ENCODE assay signal across 8 mouse cellular contexts in genomic region chr16:4913783-4914735, GRCm38 (mm10). TPM values are rescaled to one million over a fixed set of nuclear protein-coding genes. Genes with fewer than 3 reads are reported as not detected.
DNase-seq lines count a peak whose midpoint lies in the region; ATAC-seq and TF ChIP-seq lines count a peak whose summit lies in the region.

No protein-coding gene starts in this region.

- peak; percentile 95 for DNase-seq in ZHBTc4 (ENCODE audit: low read depth, low spot score)
- peak; percentile 69 to 80 for DNase-seq in cerebellum, postnatal 4 days (ENCODE audit: low spot score in 2 of 2)
- peak; percentile 83 for DNase-seq in gastrocnemius, adult 2 months
- peak; percentile 81 for DNase-seq in hindbrain, postnatal 0 days (ENCODE audit: low spot score)
- DNase-seq in left cerebral cortex, adult 18-20 months (ENCODE audit: low spot score in 2 of 2), result peak; percentile 89 to 92
- peak; percentile 84 to 93 for DNase-seq in lung, postnatal 4 days
- peak; percentile 86 for DNase-seq in retina, postnatal 1 day
- peak; percentile 89 for DNase-seq in thymus, postnatal 4 days

- H3K27me3 ChIP-seq in hindbrain, postnatal 0 days (ENCODE audit: insufficient read depth, low read length), result no peaks in the 10 kb centered on the region

- ATAC-seq in hindbrain, postnatal 0 days, result peak; percentile 69

- no peak overlapping the region for H3K4me2 ChIP-seq in hindbrain, postnatal 0 days (ENCODE audit: low read depth, low read length)

- H3K27ac ChIP-seq in gastrocnemius, adult 2 months, result peak overlapping the region; percentile 78
- H3K27ac ChIP-seq in hindbrain, postnatal 0 days, result peak overlapping the region; percentile 65; the same call in 1 of the 2 replicates

- H3K9ac ChIP-seq in hindbrain, postnatal 0 days (replicated peaks; ENCODE audit: low read length), result no peak overlapping the region

- intact Hi-C loops in gastrocnemius, adult 2 months (cut with DNase I), result loop anchor here (2.0 kb wide), 1 partner anchor 35 kb away; no protein-coding TSS in a partner anchor

- H3K4me1 ChIP-seq in hindbrain, postnatal 0 days (ENCODE audit: insufficient read depth, low read length), result no peaks in the 10 kb centered on the region

- H3K9me3 ChIP-seq in hindbrain, postnatal 0 days (ENCODE audit: low read length), result no peaks in the 10 kb centered on the region

- peaks cover 46% of the 10 kb centered on the region for H3K36me3 ChIP-seq in hindbrain, postnatal 0 days (ENCODE audit: insufficient read depth, low read length)

- WGBS in hindbrain, postnatal 0 days, result 33% methylated on average over 12 of the region's 12 CpGs

- peak; percentile 99 for TF ChIP-seq CTCF in gastrocnemius, adult 2 months (IDR thresholded peaks at IDR 0.05)
- TF ChIP-seq CTCF in hindbrain, postnatal 0 days (IDR thresholded peaks at IDR 0.05; ENCODE audit: low read depth), result peak; percentile 98

- peak overlapping the region; percentile 5; the same call in 1 of the 2 replicates for H3K4me3 ChIP-seq in gastrocnemius, adult 2 months
- H3K4me3 ChIP-seq in hindbrain, postnatal 0 days (ENCODE audit: low read length), result no peak overlapping the region

RNA-seq across cellular contexts. Expression of gene Nudt16l1, which starts 24.5 kb away (rescaled TPM):
- 10 to 100 TPM; 10.5 to 13.7 TPM for total RNA-seq in gastrocnemius, adult 2 months (2021)
- 29.8 and 43.0 TPM in 2 replicates for total RNA-seq in hindbrain, postnatal 0 days (2014; rRNA removed)
- polyA plus RNA-seq in hindbrain, postnatal 0 days (2015; fragmentation: Nextera tagmentation; extraction: Ambion mirVana), result 119 and 121 TPM in 2 replicates
- 10 to 100 TPM; 65.9 to 71.0 TPM for total RNA-seq in left cerebral cortex, adult 18-20 months (2021)

RNA-seq across cellular contexts. Expression of gene Mgrn1, which starts 28.0 kb away (rescaled TPM):
- total RNA-seq in gastrocnemius, adult 2 months (2021), result 10 to 100 TPM; 53.5 to 66.1 TPM
- total RNA-seq in hindbrain, postnatal 0 days (2014; rRNA removed), result 217 and 235 TPM in 2 replicates
- 123 and 126 TPM in 2 replicates for polyA plus RNA-seq in hindbrain, postnatal 0 days (2015; fragmentation: Nextera tagmentation; extraction: Ambion mirVana)
- 100 to 1,000 TPM; 213 to 223 TPM for total RNA-seq in left cerebral cortex, adult 18-20 months (2021)

RNA-seq across cellular contexts. Expression of gene Ubald1, which starts 33.9 kb away (rescaled TPM):
- total RNA-seq in gastrocnemius, adult 2 months (2021), result 10 to 100 TPM; 30.3 to 44.8 TPM
- total RNA-seq in hindbrain, postnatal 0 days (2014; rRNA removed), result 37.6 and 38.8 TPM in 2 replicates
- polyA plus RNA-seq in hindbrain, postnatal 0 days (2015; fragmentation: Nextera tagmentation; extraction: Ambion mirVana), result 66.3 and 66.6 TPM in 2 replicates
- 10 to 100 TPM; 86.5 to 95.6 TPM for total RNA-seq in left cerebral cortex, adult 18-20 months (2021)

RNA-seq across cellular contexts. Expression of gene Anks3, which starts 49.9 kb away (rescaled TPM):
- total RNA-seq in gastrocnemius, adult 2 months (2021), result 10 to 100 TPM; 12.8 to 16.7 TPM
- total RNA-seq in hindbrain, postnatal 0 days (2014; rRNA removed), result 35.0 and 47.7 TPM in 2 replicates
- polyA plus RNA-seq in hindbrain, postnatal 0 days (2015; fragmentation: Nextera tagmentation; extraction: Ambion mirVana), result 38.0 and 44.1 TPM in 2 replicates
- 10 to 100 TPM; 57.7 to 64.0 TPM for total RNA-seq in left cerebral cortex, adult 18-20 months (2021)
